Mouse (Mus musculus): ENCODE results near the gene Atf6. TPM values are rescaled to one million over a fixed set of nuclear protein-coding genes. Genes with fewer than 3 reads are reported as not detected.

Gene Atf6
- total and polyA plus RNA-seq, 3 experiments, result 11.7 to 16.4 TPM; not detected in 1

GRCm38 (mm10) chr1:170850007-170850406, 17.6 kb downstream of the Atf6 start:
- Histone ChIP-seq H3K9ac (ENCODE audit: control insufficient read depth, low read depth, low read length, poor library complexity, severe bottlenecking) (peak overlapping the region; percentile 14; the same call in 1 of the 2 replicates), H3K27me3 (ENCODE audit: control insufficient read depth in 1 of 2, insufficient read depth in 2 of 2, low read length in 2 of 2) (no peaks in the 10 kb centered on the region), H3K9me3 (replicated peaks; ENCODE audit: insufficient read depth, low read length) (no peaks in the 10 kb centered on the region), H3K4me3 (ENCODE audit: control insufficient read depth in 1 of 2, insufficient read depth in 1 of 2, low read depth in 2 of 2, low read length in 2 of 2) (no peak overlapping the region), H3K79me2 (ENCODE audit: control insufficient read depth, insufficient read depth, low read length, poor library complexity) (no peaks in the 10 kb centered on the region), H3K27ac (ENCODE audit: control insufficient read depth, low read depth, low read length) (peak overlapping the region; percentile 54), H3K36me3 (ENCODE audit: control insufficient read depth in 1 of 2, insufficient read depth in 2 of 2, low read length in 2 of 2) (peaks cover 3 to 42% of the 10 kb centered on the region in 2 experiments), H3K4me1 (ENCODE audit: control insufficient read depth in 1 of 2, insufficient read depth in 2 of 2, low read length in 2 of 2) (peaks cover 25 to 33% of the 10 kb centered on the region in 2 experiments)
- no peak for DNase-seq (ENCODE audit: low read depth, low spot score)
- TF ChIP-seq CHD1 (IDR thresholded peaks at IDR 0.05; ENCODE audit: low read depth, low read length) (no peak), POLR2AphosphoS5 (IDR thresholded peaks at IDR 0.05; ENCODE audit: borderline replicate concordance, low read depth, low read length) (no peak), TAL1 (IDR thresholded peaks at IDR 0.05; ENCODE audit: low read length) (no peak), CHD2 (IDR thresholded peaks at IDR 0.05; ENCODE audit: low read length) (no peak), MYB (IDR thresholded peaks at IDR 0.05; ENCODE audit: low read depth, low read length) (no peak), MYC (IDR thresholded peaks at IDR 0.05; ENCODE audit: low read depth, low read length) (no peak), HCFC1 (IDR thresholded peaks at IDR 0.05; ENCODE audit: low read depth, low read length) (no peak), BHLHE40 (IDR thresholded peaks at IDR 0.05; ENCODE audit: borderline replicate concordance, low read depth, low read length) (no peak), GABPA (IDR thresholded peaks at IDR 0.05; ENCODE audit: low read depth, low read length) (no peak), POLR2AphosphoS2 (IDR thresholded peaks at IDR 0.05; ENCODE audit: low read length) (no peak), MXI1 (IDR thresholded peaks at IDR 0.05; ENCODE audit: low read depth, low read length) (no peak), GATA1 (IDR thresholded peaks at IDR 0.05; ENCODE audit: low read depth, low read length) (no peak)

- Histone ChIP-seq H3K27ac (ENCODE audit: control insufficient read depth, low read depth, low read length) (no peak overlapping the region), H3K9me3 (replicated peaks; ENCODE audit: insufficient read depth, low read length) (no peaks in the 10 kb centered on the region), H3K4me1 (ENCODE audit: control insufficient read depth in 1 of 2, insufficient read depth in 2 of 2, low read length in 2 of 2) (peaks cover 3 to 9% of the 10 kb centered on the region in 2 experiments; a peak in 3 of 4 replicates), H3K4me3 (ENCODE audit: control insufficient read depth in 1 of 2, insufficient read depth in 1 of 2, low read depth in 2 of 2, low read length in 2 of 2) (no peak overlapping the region), H3K79me2 (ENCODE audit: control insufficient read depth, insufficient read depth, low read length, poor library complexity) (no peaks in the 10 kb centered on the region), H3K27me3 (ENCODE audit: control insufficient read depth in 1 of 2, insufficient read depth in 2 of 2, low read length in 2 of 2) (no peaks in the 10 kb centered on the region), H3K9ac (ENCODE audit: control insufficient read depth, low read depth, low read length, poor library complexity, severe bottlenecking) (no peak overlapping the region), H3K36me3 (ENCODE audit: control insufficient read depth in 1 of 2, insufficient read depth in 2 of 2, low read length in 2 of 2) (peaks cover 3 to 12% of the 10 kb centered on the region in 2 experiments)
- no peak for DNase-seq (ENCODE audit: low read depth, low spot score)
- TF ChIP-seq UBTF (IDR thresholded peaks at IDR 0.05; ENCODE audit: borderline replicate concordance, insufficient read depth, low read depth, low read length) (no peak), ZNF384 (IDR thresholded peaks at IDR 0.05; ENCODE audit: low read depth, low read length) (peak; percentile 66), USF2 (IDR thresholded peaks at IDR 0.05; ENCODE audit: borderline replicate concordance in 1 of 2, insufficient read depth in 1 of 2, low read depth in 1 of 2, low read length in 2 of 2) (no peak), MEF2A (IDR thresholded peaks at IDR 0.05; ENCODE audit: extremely low read depth, insufficient replicate concordance, low read depth, low read length, poor library complexity, severe bottlenecking) (no peak), BHLHE40 (IDR thresholded peaks at IDR 0.05; ENCODE audit: borderline replicate concordance, low read depth, low read length) (peak; percentile 46; the same call in 1 of the 2 replicates), ELF1 (IDR thresholded peaks at IDR 0.05; ENCODE audit: low read depth, low read length) (no peak), RAD21 (IDR thresholded peaks at IDR 0.05; ENCODE audit: low read depth, low read length) (no peak), E2F4 (IDR thresholded peaks at IDR 0.05; ENCODE audit: borderline replicate concordance, low read depth, low read length) (no peak), TAL1 (IDR thresholded peaks at IDR 0.05; ENCODE audit: low read length) (peak; percentile 81), RCOR1 (IDR thresholded peaks at IDR 0.05; ENCODE audit: low read depth, low read length) (no peak), EP300 (IDR thresholded peaks at IDR 0.05; ENCODE audit: low read depth in 1 of 2, low read length in 2 of 2) (peak in 1 of 2 experiments; percentile 16; a peak in 2 of 4 replicates), TBP (IDR thresholded peaks at IDR 0.05; ENCODE audit: low read depth, low read length) (no peak), ETS1 (IDR thresholded peaks at IDR 0.05; ENCODE audit: low read depth, low read length) (no peak)
Measured at GRCm38 (mm10) chr1:170845448-170846307, 21.9 kb downstream of the Atf6 start.

Measured in MEL (cell line).